Mouse (Mus musculus) forelimb bud, embryonic 11.5 days (tissue): ENCODE data around the gene 9130023H24Rik.

Source experiments
- DNase-seq: peaks from one replicate; pipeline ENCODE4 v3.0.0-alpha.2; 2012; ENCODE audit warnings: low read depth, low spot score

9130023H24Rik gene

DNA sequence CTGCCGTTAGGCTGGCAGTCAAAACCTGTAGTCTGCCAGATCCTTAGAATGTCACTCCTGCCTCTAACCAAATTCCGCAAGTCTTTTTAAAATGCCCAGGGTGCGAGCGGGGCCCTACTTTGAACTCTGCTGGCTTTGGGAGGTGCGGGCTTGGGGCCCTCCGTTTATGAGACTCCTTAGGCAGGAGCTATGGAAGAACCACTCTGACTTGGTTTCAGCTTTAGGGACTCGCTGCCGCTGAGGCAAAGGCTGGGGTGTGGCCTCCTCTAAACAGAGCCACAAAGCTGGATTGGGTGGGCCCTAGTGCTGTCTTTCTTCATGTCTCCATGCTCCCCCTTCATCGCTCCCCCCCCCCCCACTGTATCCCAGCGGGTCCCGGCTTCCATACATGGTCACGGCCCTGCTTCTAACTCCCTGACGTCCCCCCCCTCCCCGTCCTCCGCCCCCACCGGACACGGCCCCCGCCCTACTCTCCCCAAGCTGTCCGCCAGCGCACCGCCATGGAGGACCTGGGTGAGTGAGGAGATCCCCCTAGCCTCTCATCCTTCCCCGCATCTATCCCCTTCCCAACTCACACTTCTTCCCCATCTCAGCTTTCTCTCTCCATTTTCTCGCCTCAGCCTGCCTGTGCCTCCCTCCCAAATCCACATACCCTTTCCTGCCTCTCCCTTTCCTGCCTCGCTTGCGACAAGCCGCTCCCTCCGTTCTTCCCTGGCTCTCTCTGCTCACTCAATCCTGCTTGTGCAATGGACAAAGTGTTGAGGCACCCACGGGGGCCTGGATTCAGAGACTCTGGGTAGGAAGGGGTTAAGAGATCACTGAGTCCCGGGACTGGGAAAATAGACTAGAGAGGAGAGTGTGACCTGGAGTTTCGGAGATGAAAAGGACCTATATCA is 8.9 kb upstream of the 9130023H24Rik start, which contains the start of gene Tgfb1i1:
TSS of gene Tgfb1i1 (plus strand) at position 317 of the 896 bp plus-strand sequence.
- DNase-seq, result peak; percentile 28

DNA sequence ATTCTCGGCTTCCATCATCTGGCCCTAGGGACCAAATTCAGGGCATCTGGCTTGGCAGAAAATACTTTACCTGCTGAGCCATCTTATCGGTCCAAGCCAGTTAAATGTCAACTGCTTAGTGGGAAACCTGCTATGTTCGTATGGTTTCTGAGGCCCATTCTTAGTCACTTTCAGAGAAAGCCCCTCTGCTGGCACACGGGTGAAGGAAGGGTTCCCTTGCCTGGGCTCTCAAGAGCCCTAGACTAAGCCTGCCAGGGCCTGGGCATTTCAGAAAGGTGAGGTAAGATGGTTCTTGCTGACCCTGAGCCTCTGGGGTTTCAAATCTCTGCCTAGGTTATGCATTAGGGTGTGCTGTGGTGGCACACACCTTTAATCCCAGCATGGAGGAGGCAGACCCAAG is 7.7 kb upstream of the 9130023H24Rik start:
- no peak for DNase-seq

DNA sequence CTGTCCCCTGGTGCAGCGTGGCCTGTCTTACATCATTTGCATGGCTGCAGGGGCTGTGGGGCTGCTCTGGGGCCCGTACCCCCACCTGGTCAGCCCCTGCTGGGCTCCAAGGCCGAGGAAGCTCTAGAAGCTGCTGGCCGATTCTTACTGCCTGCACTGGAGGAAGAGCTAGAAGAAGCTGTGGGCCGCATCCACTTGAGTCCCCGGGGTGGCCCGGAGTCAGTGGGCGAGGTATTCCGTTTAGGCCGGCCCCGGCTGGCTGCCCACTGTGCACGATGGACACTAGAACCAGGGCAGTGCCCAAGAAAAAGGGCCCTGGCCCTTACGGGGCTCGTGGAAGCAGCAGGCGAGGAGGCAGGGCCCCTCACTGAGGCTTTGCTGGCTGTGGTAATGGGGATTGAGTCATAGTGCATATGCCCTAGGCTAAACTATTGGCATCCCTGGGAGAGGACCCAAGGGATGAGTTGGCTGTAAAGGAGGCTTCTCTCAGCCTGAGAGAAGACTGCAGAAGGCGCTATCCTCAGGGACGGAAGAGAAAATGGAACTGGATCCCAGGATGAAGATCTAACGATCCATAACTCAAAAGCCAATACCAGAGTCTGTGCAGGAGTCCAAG is 6.7 kb upstream of the 9130023H24Rik start:
- DNase-seq, result no peak

DNA sequence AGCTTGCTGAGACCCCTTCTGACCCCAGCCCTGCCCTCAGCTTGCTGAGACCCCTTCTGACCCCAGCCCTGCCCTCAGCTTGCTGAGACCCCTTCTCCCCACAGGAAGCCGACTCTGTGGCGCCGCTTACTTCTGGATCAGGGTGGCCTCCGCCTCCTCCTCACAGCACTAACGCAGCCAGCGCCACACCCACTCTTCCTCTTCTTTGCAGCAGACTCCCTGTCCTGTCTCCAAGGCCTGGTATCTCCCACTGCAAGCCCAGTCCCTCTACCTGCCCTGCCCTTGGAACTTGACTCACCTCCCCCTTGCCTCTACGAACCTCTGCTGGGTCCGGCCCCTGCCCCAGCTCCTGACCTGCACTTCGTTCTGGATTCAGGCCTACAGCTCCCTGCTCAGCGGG is 6.1 kb upstream of the 9130023H24Rik start:
- no peak for DNase-seq

DNA sequence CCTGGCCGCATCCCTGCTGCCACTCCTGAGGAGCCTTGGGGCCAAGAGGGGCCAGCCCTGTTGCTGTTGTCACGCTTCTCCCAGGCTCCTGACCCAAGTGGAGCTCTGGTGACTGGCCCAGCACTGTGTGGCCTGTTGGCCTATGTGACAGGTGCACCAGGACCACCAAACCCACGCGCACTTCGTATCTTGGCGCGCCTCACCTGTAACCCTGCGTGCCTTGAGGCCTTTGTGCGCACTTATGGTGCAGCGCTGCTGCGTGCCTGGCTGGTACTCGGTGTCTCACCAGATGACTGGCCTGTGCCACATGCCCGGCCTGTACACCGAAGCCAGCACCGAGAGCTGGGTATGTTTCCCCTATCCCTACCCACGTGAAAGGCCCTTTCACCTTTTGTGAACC is 4.5 kb upstream of the 9130023H24Rik start:
- no peak for DNase-seq

DNA sequence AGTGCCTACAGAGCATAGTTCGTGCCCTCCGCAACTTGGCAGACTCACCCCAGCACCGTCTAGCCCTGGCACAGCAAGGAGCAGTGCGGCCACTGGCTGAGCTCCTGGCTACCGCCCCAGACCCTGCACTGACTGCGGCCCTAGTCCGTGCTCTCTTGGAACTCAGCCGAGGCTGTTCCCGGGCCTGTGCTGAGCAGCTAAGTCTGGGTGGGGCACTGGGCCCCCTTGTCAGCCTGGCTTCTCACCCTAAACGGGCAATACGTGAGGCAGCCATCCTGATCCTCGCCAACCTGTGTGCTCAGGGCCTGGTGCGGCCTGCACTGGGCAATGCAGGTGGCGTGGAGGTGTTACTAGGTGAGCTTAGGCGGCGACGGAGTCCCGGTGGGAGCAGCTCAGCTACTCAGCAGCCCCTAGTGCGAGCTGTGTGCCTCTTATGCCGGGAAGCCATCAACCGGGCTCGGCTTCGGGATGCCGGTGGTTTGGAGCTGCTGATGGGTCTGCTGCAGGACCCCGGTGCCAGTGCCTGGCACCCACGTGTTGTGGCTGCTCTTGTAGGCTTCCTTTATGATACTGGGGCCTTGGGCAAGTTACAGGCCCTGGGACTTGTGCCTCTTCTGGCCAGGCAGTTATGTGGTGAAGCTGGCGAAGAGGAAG is 2.4 kb upstream of the 9130023H24Rik start:
- DNase-seq, result no peak

DNA sequence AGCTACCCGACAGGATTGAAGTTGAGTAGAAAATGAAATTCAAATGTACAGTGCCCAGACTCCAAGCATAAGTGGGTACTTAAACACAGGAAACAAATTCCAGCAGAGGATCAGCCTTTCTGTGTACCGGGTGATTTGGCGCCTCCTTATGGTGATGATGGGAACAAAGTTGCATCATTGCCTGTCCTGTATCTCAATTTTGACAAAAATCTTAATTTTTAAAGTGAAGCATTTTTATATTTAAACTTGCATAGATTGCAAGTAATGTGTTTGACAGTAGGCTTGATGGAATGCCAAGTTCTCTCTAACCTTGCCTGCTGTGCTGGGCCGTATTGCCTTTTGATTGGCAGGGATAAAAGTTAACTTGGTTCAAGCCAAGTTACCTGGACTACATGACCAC is 1.2 kb upstream of the 9130023H24Rik start:
- DNase-seq, result peak; percentile 52

DNA sequence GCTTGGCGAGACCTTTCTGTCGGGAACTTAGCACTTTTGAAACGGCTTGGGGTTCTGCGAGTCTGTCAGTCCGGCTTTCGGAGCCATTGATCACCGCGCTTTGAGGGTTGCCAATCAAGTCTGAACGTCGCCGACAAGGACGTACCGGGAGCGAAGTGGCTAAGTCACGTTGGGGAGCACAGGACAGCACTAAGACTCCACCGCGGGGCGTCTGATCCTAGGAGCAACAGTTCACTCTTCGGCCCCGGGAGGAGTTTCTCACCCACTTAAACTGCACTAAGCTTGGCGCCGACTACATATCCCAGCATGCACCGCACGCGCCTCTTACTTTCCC is 271 bp downstream of the 9130023H24Rik start:
- no peak for DNase-seq

DNA sequence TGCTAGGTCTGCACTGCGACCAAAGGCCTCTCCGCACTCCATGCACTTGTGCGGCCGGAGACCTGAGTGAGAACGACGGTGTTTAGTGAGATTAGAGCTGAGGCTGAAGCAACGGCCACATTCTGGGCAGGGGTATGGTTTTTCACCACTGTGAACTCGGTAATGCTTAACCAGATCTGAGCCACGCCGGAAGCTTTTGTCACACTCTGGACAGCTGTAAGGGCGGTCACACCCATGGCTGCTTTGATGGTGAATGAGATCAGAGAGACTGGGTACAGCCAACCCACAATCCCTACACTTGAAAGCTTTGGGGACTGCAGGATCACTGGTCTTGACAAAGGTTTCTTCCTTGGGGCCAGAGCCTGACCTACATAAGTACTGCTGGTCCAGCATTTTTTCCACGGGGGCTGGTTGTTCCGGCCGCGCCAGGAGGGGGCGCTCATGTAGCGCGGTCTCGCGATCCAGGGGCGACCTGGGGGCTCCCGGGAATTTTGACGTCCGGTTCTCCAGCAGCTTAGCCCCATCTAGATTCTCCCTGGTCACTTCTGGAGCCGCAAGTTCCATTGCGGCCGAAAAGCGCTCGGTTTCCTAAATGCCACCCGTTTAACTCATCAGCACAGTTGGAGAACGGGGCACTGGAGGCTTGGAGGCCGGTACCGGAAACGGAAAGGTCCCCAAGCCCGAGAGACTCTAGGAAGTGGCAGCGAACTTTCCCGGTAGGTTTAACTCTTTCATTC is 807 bp downstream of the 9130023H24Rik start, which contains the start of gene Armc5:
TSS of gene Armc5 (plus strand) at position 487 of the 737 bp plus-strand sequence.
- DNase-seq, result peak; percentile 86

DNA sequence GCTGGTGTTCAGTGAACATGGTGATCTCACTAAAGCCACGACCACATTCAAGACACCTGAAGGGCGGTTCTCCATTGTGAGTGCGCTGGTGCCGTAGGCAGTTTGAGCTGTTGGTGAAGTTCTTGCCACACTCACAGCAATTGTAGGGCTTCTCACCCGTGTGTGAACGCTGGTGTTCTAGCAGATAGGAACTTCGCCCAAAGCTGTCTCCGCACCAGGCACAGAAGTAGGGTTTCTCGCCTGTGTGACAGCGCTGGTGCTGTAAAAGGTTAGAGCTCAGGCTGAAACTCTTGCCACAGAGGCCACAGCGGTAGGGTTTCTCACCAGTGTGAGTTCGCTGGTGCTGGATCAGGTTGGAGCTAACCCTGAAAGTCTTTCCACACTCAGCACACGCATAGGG is 1.4 kb downstream of the 9130023H24Rik start:
- no peak for DNase-seq

DNA sequence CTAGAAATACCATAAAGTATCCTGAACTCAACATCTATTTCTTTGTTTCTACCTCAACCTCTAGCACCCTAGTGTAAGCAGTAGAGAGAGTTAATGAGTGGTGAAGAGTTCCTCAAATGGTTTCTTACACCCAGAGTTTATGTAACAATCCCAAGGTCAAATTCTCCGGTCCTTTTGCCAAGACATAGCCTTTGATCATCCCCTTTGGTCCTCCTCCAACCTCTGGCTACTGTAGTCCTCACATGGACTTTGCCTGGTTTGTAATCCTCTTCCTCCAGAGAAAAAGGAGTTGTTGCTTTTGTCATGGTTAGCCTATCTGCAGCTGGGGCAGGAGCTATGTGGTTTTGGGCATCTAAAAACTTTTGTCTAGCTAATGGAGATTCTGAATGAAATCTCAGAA is 2.4 kb downstream of the 9130023H24Rik start:
- DNase-seq, result no peak

DNA sequence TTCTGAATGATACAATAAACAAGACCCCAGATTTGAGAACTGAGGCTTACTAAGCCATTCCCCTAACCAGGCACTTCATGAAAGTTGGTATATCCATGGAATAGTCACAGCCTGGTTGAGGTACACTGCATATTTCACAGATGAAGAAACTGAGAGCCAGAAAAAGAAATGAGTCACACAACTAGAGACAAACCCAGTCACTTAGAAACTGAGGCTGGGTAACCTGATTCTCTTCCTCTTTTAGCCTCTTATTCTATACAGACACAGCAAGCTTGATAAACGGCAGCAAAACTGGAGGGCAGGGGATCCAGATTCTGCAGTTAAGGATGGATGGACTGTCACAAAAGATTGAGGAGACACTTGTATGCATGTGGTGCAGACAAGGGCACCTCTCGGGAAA is 3.0 kb downstream of the 9130023H24Rik start:
- DNase-seq, result no peak

DNA sequence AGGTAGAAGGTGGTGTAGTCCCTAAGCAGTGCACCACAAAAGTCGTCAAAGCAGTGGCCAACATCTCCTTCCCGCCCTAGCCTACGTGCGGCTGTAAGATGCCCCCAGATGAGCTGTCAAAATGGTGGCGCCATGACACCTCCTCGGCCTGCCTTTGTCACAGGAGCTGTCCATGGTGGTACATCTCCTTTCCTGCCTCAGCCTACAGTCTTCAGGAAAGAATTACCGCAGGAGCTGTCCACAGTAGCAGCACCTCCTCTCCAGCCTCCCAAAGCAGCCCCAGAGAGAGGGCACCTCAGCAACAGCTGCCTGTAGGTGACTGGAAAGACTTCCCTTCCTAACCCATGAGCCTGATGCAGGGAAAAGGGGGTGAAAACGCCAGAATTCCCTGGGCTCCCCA is 6.1 kb downstream of the 9130023H24Rik start:
- DNase-seq, result no peak

DNA sequence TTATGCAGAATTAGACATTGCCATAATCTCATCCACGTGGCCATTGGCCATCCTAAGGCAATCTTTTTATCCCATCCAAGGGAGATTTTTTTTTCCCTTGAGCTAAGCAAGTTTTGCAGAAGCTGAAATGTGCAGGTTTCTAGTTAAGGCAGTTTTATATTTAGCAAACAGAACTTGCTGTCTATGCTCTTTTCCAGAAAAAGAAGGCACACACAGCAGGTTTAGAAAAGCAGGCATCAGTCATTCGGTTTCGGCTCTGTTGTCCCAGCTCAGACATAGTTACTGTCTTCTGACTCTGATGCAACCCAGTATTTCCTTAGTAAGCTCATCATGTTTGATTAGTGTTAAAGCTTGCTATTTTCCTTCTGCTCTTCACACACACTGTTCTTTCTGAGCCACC is 16.9 kb downstream of the 9130023H24Rik start:
- no peak for DNase-seq

DNA sequence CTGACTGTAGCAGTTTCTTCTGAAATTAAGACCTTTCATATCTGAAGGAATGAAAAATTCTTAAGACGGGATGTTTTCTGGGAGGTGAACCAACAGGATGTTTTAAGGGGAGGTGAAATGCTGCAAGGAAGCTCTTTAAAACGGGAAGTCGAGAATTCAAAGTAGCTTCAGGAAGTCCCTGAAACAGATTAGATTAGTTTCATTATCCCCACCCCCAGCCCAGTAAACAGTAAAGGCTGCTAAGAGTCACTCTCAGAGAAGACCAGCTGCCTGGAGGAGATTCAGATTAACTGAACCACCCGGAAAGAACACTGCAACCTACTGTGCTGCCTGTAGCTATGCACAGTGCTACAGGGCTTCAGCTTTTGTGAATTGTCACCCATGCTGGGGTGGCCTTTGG is 17.9 kb downstream of the 9130023H24Rik start:
- DNase-seq, result no peak

DNA sequence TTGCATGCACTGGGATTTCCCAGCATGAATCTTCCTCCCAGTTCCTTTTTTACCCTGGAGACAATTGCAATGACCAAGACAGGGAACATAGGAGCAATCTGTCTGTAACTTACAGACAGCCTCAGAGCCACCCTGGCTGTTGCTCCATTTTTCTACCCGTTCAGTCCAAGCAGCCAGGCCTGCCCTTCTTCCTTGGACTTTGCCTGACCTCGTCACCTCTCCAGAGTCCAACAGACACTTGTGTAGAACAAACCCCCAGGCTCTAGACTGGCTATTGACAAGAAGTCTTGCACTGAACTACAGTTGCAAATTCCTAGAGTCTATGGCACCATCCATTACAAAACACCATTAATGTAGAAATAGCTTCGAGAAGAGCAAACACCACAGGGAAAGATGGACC is 28.0 kb downstream of the 9130023H24Rik start:
- DNase-seq, result no peak

DNA sequence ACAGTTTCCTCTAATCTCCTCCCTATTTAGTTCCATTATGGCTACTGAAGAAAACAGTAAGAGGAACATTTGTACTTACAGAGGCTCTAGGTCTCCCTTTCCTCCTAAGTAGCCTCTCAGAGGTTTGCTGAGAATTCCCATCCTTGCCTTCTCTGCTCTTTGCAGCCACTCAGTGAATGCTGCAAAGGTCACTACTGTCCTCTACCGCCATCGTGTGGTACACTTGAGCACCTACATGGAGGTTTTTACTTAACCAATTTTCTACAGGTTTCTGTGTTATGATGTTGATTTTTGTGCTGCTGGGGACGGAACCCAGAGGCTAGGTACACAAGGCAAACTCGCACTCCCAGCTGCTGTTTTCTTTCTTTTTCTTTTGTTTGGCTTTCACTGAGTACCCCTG is 29.6 kb downstream of the 9130023H24Rik start:
- DNase-seq, result peak; percentile 70

DNA sequence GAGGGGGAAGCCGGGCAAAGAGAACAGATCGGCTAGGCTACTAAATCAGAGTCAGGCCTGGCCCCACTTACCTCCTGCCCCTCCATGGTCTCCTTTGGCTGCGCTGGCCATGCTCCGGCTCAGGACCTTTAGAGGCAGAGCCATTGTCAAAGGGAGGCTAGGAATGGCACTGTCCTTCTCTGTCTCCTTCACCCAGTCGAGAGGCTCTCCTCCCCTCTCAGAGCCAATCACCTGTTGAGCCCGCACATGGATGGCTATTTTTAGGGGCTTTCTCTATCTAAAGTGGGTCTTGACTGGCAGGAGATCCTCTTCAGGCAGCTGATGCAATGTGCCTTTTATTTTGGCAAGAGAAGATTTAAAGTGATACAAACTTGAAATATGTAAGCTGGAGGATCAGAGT is 31.7 kb downstream of the 9130023H24Rik start, which contains the start of gene Cox6a2:
TSS of gene Cox6a2 (minus strand) at position 236 of the 400 bp plus-strand sequence.
- no peak for DNase-seq

DNA sequence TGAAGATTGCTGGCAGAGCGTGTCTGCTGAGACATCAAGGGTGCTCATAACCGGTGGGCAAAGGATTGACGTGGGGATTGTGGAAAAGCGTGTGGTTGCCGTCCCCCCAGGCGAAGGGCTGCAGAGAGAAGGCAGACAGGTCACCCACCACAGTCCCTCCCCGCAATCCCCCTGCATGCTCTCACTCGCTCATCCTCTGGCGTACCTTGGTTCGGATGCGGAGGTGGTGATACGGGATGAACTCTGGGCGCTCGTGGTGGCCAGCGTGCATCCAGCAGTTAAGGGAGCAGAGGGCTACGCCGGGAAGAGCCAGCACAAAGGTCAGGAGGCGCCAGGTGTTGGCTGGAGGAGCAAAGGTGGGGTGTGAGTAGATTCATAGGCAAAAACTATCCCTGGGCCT is 32.1 kb downstream of the 9130023H24Rik start:
- no peak for DNase-seq

DNA sequence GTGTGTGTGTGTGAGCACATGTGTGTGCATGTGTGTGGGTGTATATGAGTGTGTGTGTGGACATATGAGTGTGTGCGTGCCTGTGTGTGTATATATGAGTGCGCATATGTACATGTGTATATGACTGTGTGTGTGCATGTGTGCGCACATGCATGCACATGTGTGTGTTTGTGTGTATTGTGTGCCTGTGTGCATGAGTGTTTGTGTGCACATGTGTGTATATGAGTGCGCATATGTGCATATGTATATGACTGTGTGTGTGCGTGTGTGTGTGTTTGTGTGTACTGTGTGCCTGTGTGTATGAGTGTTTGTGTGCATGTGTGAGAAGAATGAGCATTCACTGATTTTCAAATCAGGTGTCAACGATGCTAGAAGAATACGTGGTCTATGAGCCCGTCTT is 33.7 kb downstream of the 9130023H24Rik start:
- DNase-seq, result no peak

DNA sequence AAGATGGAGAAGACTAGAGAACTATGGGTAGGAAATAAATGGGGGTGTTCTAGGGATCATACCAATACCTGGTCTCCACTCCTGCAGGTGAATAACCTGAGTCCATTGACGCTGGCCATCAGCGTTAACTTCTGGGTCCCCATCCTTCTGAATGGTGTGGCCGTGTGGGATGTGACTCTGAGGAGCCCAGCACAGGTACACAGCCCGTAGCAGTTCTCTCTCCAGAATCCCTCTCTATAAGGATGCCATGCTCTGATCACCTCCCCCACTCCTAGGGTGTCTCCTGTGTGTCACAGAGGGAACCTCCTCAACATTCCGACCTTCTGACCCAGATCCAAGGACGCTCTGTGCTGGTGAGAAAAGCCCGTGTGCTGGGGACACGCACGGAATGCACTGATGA is 34.8 kb downstream of the 9130023H24Rik start:
- DNase-seq, result no peak

DNA sequence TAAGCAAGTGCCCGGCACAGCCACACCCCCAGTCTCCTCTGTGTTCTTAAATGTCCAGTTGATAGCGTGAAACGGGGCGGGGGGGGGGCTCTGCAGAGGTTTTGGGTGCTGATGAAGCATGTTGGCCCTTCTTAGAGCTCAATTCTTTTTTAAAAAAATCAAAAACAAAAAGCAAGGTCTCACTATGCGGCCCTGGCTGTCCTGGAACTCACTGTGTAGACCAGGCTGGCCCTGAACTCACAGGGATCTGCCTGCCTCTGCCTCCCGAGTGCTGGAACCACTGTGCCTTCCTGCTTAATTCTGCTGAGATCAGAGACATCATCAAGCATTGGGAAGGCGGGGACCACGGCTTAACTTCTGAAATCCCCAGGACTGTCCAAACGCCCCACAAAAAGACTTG is 36.2 kb downstream of the 9130023H24Rik start:
- no peak for DNase-seq
